Mouse (Mus musculus) MEL (cell line): ENCODE results near the gene Itm2b. TPM values are rescaled to one million over a fixed set of nuclear protein-coding genes. Genes with fewer than 3 reads are reported as not detected.

ENCODE experiments used
- DNase-seq: peaks from one replicate; pipeline ENCODE4 v3.0.0; 2011; ENCODE audit warnings: low read depth, low spot score
- H3K27ac ChIP-seq: 2 replicates; pipeline ENCODE4 v1.5.1; 2012; ENCODE audit warnings: low read depth, mild to moderate bottlenecking, control low read depth, low read length, moderate library complexity; ENCODE audit not compliant: control insufficient read depth
- H3K27me3 ChIP-seq, 2 experiments: fragments of 150-350 bp in 1 of 2; sonication (generic) in 1 of 2; 2 replicates each; pipeline ENCODE4 v1.6.1; 2012; ENCODE audit warnings: low read length in 2 of 2, mild to moderate bottlenecking in 2 of 2, improper control_type of control experiment in 1 of 2, moderate library complexity in 1 of 2; ENCODE audit not compliant: insufficient read depth in 2 of 2, control insufficient read depth in 1 of 2
- H3K36me3 ChIP-seq, 2 experiments: 2 replicates each; pipeline ENCODE4 v1.6.1; 2012 to 2014; ENCODE audit warnings: low read length in 2 of 2, improper control_type of control experiment in 1 of 2, inconsistent platforms in 1 of 2, mild to moderate bottlenecking in 1 of 2; ENCODE audit not compliant: insufficient read depth in 2 of 2, control insufficient read depth in 1 of 2
- H3K4me1 ChIP-seq, 2 experiments: fragments of 150-350 bp in 1 of 2; sonication (generic) in 1 of 2; 2 replicates each; pipeline ENCODE4 v1.6.1; 2012; ENCODE audit warnings: low read length in 2 of 2, improper control_type of control experiment in 1 of 2, mild to moderate bottlenecking in 1 of 2; ENCODE audit not compliant: insufficient read depth in 2 of 2, control insufficient read depth in 1 of 2
- H3K4me3 ChIP-seq, 2 experiments: fragments of 150-350 bp in 1 of 2; sonication (generic) in 1 of 2; 2 replicates each; pipeline ENCODE4 v1.5.1; 2012; ENCODE audit warnings: low read depth in 2 of 2, low read length in 2 of 2, mild to moderate bottlenecking in 2 of 2, moderate library complexity in 2 of 2, control low read depth in 1 of 2, improper control_type of control experiment in 1 of 2; ENCODE audit not compliant: control insufficient read depth in 1 of 2, insufficient read depth in 1 of 2
- H3K79me2 ChIP-seq: 2 replicates; pipeline ENCODE4 v1.6.1; 2012; ENCODE audit warnings: mild to moderate bottlenecking, low read length, moderate library complexity; ENCODE audit not compliant: control insufficient read depth, poor library complexity, insufficient read depth
- H3K9ac ChIP-seq: 2 replicates; pipeline ENCODE4 v1.6.1; 2012; ENCODE audit warnings: low read depth, mild to moderate bottlenecking, control low read depth, low read length, moderate library complexity; ENCODE audit not compliant: control insufficient read depth, poor library complexity, severe bottlenecking
- H3K9me3 ChIP-seq: fragments of 150-350 bp; sonication (generic); replicated peaks from 2 replicates; pipeline ENCODE4 v1.6.1; 2012; ENCODE audit warnings: mild to moderate bottlenecking, low read length, improper control_type of control experiment, moderate library complexity; ENCODE audit not compliant: insufficient read depth
- BHLHE40 ChIP-seq: IDR thresholded peaks from 2 replicates; pipeline ENCODE4 v1.6.1; 2012; ENCODE audit warnings: low read depth, mild to moderate bottlenecking, inconsistent platforms, low read length, improper control_type of control experiment, borderline replicate concordance
- CHD1 ChIP-seq: IDR thresholded peaks from 2 replicates; pipeline ENCODE4 v1.6.1; 2012; ENCODE audit warnings: low read depth, mild to moderate bottlenecking, inconsistent platforms, low read length, improper control_type of control experiment
- CHD2 ChIP-seq: IDR thresholded peaks from 2 replicates; pipeline ENCODE4 v1.6.1; 2011; ENCODE audit warnings: low read length, improper control_type of control experiment
- CTCF ChIP-seq, 3 experiments: IDR thresholded peaks in 2 of 3; conservative IDR thresholded peaks in 1 of 3; 2 replicates each; pipeline ENCODE4 v1.5.1; 2011 to 2012; ENCODE audit warnings: low read length in 3 of 3, low read depth in 2 of 3, mild to moderate bottlenecking in 2 of 3, improper control_type of control experiment in 1 of 3, inconsistent platforms in 1 of 3, mixed read lengths in 1 of 3, moderate library complexity in 1 of 3; ENCODE audit not compliant: control insufficient read depth in 1 of 3, insufficient read depth in 1 of 3, poor library complexity in 1 of 3, severe bottlenecking in 1 of 3
- ETS1 ChIP-seq: IDR thresholded peaks from 2 replicates; pipeline ENCODE4 v1.6.1; 2012; ENCODE audit warnings: low read depth, mild to moderate bottlenecking, inconsistent platforms, low read length, improper control_type of control experiment, moderate library complexity
- GATA1 ChIP-seq: IDR thresholded peaks from 2 replicates; pipeline ENCODE4 v1.6.1; 2011; ENCODE audit warnings: low read depth, low read length, improper control_type of control experiment
- JUND ChIP-seq: IDR thresholded peaks from 2 replicates; pipeline ENCODE4 v1.6.1; 2011; ENCODE audit warnings: low read depth, mild to moderate bottlenecking, improper control_type of control experiment, low read length
- MAX ChIP-seq: IDR thresholded peaks from 2 replicates; pipeline ENCODE4 v1.6.1; 2011; ENCODE audit warnings: low read length, improper control_type of control experiment
- MAZ ChIP-seq: IDR thresholded peaks from 2 replicates; pipeline ENCODE4 v1.6.1; 2012; ENCODE audit warnings: low read depth, mild to moderate bottlenecking, inconsistent platforms, low read length, improper control_type of control experiment
- MEF2A ChIP-seq: IDR thresholded peaks from 2 replicates; pipeline ENCODE4 v1.6.1; 2014; ENCODE audit warnings: low read depth, mild to moderate bottlenecking, inconsistent platforms, low read length, improper control_type of control experiment; ENCODE audit not compliant: poor library complexity, insufficient replicate concordance, severe bottlenecking; ENCODE audit errors: extremely low read depth
- MYC ChIP-seq: IDR thresholded peaks from 2 replicates; pipeline ENCODE4 v1.6.1; 2011; ENCODE audit warnings: low read depth, mild to moderate bottlenecking, low read length, improper control_type of control experiment, moderate library complexity
- NRF1 ChIP-seq: IDR thresholded peaks from 2 replicates; pipeline ENCODE4 v1.6.1; 2014; ENCODE audit warnings: low read depth, mild to moderate bottlenecking, inconsistent platforms, low read length, improper control_type of control experiment, moderate library complexity; ENCODE audit not compliant: poor library complexity, insufficient read depth, severe bottlenecking
- POLR2AphosphoS2 ChIP-seq: IDR thresholded peaks from 2 replicates; pipeline ENCODE4 v1.6.1; 2011; ENCODE audit warnings: low read length, improper control_type of control experiment
- SIN3A ChIP-seq: IDR thresholded peaks from 2 replicates; pipeline ENCODE4 v1.6.1; 2012; ENCODE audit warnings: low read length, improper control_type of control experiment, inconsistent platforms
- SMC3 ChIP-seq: IDR thresholded peaks from 2 replicates; pipeline ENCODE4 v1.6.1; 2011; ENCODE audit warnings: low read depth, low read length, improper control_type of control experiment
- TBP ChIP-seq: IDR thresholded peaks from 2 replicates; pipeline ENCODE4 v1.8.0; 2011; ENCODE audit warnings: low read depth, low read length, improper control_type of control experiment
- UBTF ChIP-seq: IDR thresholded peaks from 2 replicates; pipeline ENCODE4 v1.6.1; 2012; ENCODE audit warnings: low read depth, mild to moderate bottlenecking, inconsistent platforms, low read length, improper control_type of control experiment, moderate library complexity, borderline replicate concordance; ENCODE audit not compliant: insufficient read depth
- ZC3H11A ChIP-seq: IDR thresholded peaks from 2 replicates; pipeline ENCODE4 v1.6.1; 2012; ENCODE audit warnings: low read depth, mild to moderate bottlenecking, inconsistent platforms, low read length, improper control_type of control experiment
- ZMIZ1 ChIP-seq: IDR thresholded peaks from 2 replicates; pipeline ENCODE4 v1.6.1; 2012; ENCODE audit warnings: low read depth, mild to moderate bottlenecking, inconsistent platforms, low read length, improper control_type of control experiment, moderate library complexity
- polyA plus RNA-seq, 2 experiments: library from polyadenylated mRNA; stranded (reverse) in 1 of 2; unstranded in 1 of 2; fragments of >175 nt in 1 of 2; fragments of >200 nt in 1 of 2; gene quantifications; 2 replicates each; pipeline versions ENCODE4 v1.2.1 to v1.2.4; 2012; ENCODE audit warnings: low replicate concordance in 2 of 2, low read depth in 1 of 2; ENCODE audit not compliant: insufficient read length in 2 of 2, insufficient read depth in 1 of 2, missing spikeins in 1 of 2
- total RNA-seq: library from RNA; depleted of rRNA; stranded (reverse); fragments of 300-350 nt; gene quantifications from 2 replicates; pipeline ENCODE4 v1.2.3, GENCODE M21; 2012

The Itm2b gene
- total and polyA plus RNA-seq, 3 experiments, result 54.0 to 312 (median 101) TPM

DNA sequence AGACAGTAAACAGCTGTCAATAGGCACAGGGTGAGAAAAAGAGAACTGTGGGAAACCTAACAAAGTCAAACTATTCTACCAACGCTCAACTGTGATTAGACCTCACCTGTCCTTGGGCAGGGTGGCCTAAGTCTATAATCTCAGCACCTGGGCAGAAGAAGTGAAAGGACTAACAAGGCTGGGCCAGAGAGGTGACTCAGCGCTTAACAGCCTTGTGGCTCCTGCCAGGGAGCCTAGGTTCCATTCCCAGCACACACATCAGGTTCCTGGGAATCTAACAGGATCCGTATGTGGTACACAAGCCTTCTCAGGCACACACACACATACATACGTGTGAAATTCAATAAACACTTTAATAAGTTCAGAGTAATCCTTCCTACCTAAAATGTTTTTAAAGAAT, 13.5 kb downstream of the Itm2b start:
- peaks cover 17 to 25% of the 10 kb centered on the region in 2 experiments for H3K4me1 ChIP-seq
- H3K36me3 ChIP-seq, result peaks cover 2 to 20% of the 10 kb centered on the region in 2 experiments; a peak in 2 of 4 replicates

DNA sequence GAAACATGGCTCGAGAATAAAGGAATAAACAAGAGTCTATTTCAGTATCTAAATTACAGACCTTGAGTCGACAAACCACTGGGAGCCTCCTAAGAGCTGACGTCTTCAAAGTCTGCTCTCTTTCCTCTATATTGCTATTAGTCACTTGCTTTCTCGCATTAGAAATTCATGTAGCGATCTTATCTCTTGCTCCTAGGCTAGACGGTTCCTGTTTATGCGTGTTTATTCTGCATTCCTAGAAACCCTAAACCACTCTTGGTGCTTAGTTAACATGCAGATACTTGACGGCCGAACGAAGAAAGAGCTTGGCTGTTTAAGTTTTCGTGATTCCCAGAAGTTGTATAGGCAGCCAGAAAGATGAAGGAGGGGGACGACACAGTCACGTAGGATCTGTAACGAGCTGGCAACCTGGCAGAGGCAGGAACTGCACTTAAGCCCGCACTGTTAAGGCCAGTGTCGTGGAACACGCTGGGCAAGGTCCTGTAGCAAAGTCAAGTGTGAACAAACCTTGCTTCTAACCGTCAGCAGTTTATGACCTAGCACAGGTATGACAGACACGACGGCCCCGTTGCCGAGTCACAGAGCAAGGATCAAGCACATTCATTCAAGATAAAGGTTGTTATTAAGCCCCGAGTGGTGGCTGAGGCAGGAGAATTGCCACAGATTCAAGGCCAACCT, 14.3 kb downstream of the Itm2b start:
- Histone ChIP-seq H3K79me2 (0 out of 2 replicates have a peak, but pooled peaks cover 2% of the 10 kb centered on the region), H3K27me3 (no peaks in the 10 kb centered on the region), H3K27ac (peak overlapping the region; percentile 50), H3K4me3 (peak overlapping the region; percentile 35 to 36), H3K4me1 (peaks cover 17 to 25% of the 10 kb centered on the region in 2 experiments), H3K9ac (peak overlapping the region; percentile 18), H3K9me3 (no peaks in the 10 kb centered on the region), H3K36me3 (peaks cover 2 to 20% of the 10 kb centered on the region in 2 experiments; a peak in 3 of 4 replicates)
- TF ChIP-seq NRF1 (no peak), GATA1 (peak; percentile 79), SMC3 (no peak), ETS1 (peak; percentile 69), ZC3H11A (no peak), ZMIZ1 (no peak), BHLHE40 (no peak), MEF2A (no peak), POLR2AphosphoS2 (no peak), MYC (no peak), MAX (no peak; the same call in 1 of the 2 replicates), CHD2 (no peak), CTCF (IDR thresholded peaks at IDR 0.05 in 2 of 3, conservative IDR thresholded peaks at IDR 0.05 in 1 of 3; ENCODE audit: control insufficient read depth in 1 of 3, insufficient read depth in 1 of 3, low read depth in 2 of 3, low read length in 3 of 3, poor library complexity in 1 of 3, severe bottlenecking in 1 of 3) (no peak), MAZ (no peak), SIN3A (peak; percentile 18; the same call in 1 of the 2 replicates), UBTF (no peak), TBP (0 out of 2 replicates have a peak, but pooled peaks have one; percentile 23), CHD1 (no peak)
- DNase-seq, result peak; percentile 82

More for the DNA sequence above, 13.5 kb downstream of the Itm2b start:
- Histone ChIP-seq H3K79me2 (0 out of 2 replicates have a peak, but pooled peaks cover 2% of the 10 kb centered on the region), H3K27ac (peak overlapping the region; percentile 50; the same call in 1 of the 2 replicates), H3K9me3 (no peaks in the 10 kb centered on the region), H3K4me3 (no peak overlapping the region), H3K9ac (no peak overlapping the region), H3K27me3 (no peaks in the 10 kb centered on the region)
- peak; percentile 27 for DNase-seq
- no peak for TF ChIP-seq ZC3H11A
- no peak for TF ChIP-seq NRF1
- no peak for TF ChIP-seq JUND
- no peak for TF ChIP-seq ZMIZ1
- TF ChIP-seq CHD1, result no peak
- no peak for TF ChIP-seq GATA1
